Mouse (Mus musculus) left cerebral cortex, postnatal 10 days (tissue): Measurements from ENCODE around the gene Tsku. TPM values are rescaled to one million over a fixed set of nuclear protein-coding genes. Genes with fewer than 3 reads are reported as not detected.

ENCODE experiments used
- DNase-seq, 2 experiments: peaks; one replicate each; pipeline ENCODE4 v3.0.0; 2021 to 2022; ENCODE audit warnings: low spot score in 2 of 2, mixed read lengths in 1 of 2; ENCODE audit errors: extremely low spot score in 1 of 2
- intact Hi-C: fragments of 180-260 bp; cut with DNase I; formaldehyde crosslinking; loops from one replicate; pipeline ENCODE4 v1.15.1; 2025
- total RNA-seq, 2 experiments: library from RNA; stranded (reverse); gene quantifications; 2 replicates each; pipeline ENCODE4 v1.2.3; 2021

The Tsku gene
- total RNA-seq, 2 experiments from 2014 or later: 4.2 to 5.5 TPM

DNA sequence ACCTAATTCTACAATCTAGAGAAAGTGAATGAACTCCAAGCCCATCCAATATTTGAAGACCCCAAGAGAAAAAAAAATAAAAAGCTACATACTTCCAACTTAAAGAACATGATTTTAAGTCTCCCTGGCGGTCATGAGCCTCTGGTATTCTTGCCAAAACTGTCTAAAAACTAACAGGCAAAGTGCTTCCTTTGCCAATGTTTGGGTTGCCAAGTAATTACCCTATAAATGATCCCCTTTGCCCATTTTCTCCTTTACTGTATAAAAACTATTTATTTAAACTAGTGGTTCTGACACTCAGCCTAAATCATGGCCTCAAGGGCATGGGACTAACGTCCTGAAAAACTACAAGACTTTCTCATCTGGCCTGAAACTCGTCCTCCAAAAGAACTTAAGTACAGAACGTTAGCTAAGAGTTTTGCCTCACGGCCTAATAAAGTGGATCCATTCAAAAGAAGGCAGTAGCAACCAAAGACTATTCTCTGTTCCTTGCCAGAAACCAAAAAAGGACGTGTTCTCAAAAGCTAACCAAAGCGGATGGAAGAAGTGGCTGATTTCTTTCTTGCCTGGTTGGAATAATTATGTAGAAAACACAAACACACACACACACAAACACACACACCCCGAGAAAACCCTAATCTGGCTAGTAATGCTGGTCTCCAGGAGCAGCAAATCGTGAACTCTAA, 53.1 kb downstream of the Tsku start:
- intact Hi-C loops: no loop called here
- no peak for DNase-seq

DNA sequence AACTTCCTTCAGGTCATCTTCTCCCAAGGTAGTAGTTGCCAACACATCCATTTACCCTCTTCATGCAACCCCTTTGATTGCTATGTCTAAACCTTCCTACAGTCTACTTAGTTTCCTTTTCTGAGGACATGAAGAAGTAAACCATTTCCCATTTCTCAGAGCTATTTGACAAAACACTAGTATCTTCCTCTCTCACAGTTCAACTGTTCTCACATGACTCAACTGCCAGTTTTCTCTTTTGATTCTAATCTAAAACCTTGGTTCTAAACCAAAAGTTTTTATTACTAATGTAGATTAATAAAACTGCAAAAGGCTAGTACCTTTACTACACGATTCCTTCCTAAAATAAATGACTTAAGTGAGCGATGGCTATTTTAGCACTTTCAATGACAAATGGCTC, 53.7 kb downstream of the Tsku start:
- intact Hi-C loops: no loop called here
- no peak for DNase-seq

Other genes with a start within 250 kb of the Tsku start
- gene Myo7a, start 241.8 kb downstream of the Tsku start, total RNA-seq: 10 to 100 TPM; 16.5 to 16.7 TPM
- 1 to 10 TPM in 1 of 2 experiments, under 1 TPM in 1; 0.56 to 1.2 TPM for gene Omp, start 215.8 kb downstream of the Tsku start, total RNA-seq
- 10 to 100 TPM; 46.4 to 46.6 TPM for gene Capn5, start 183.1 kb downstream of the Tsku start, total RNA-seq
- gene B3gnt6, start 161.8 kb downstream of the Tsku start, total RNA-seq: under 1 TPM; 0.24 to 0.28 TPM
- gene Acer3, start 40.1 kb downstream of the Tsku start, total RNA-seq: 10 to 100 TPM; 14.5 to 16.1 TPM
- gene Gucy2d, start 79.1 kb upstream of the Tsku start, total RNA-seq: not detected
- 1 to 10 TPM; 2.8 to 4.3 TPM for gene Lrrc32, start 128.0 kb upstream of the Tsku start, total RNA-seq